Mouse (Mus musculus) embryonic fibroblast, embryonic 13.5 days (primary cell): ENCODE data around the gene Rerg.

Experiments used
- CTCF ChIP-seq: IDR thresholded peaks from 2 replicates; pipeline ENCODE4 v1.5.1; 2011; ENCODE audit warnings: mild to moderate bottlenecking, control low read depth, low read length, moderate library complexity, borderline replicate concordance; ENCODE audit not compliant: insufficient read depth
- POLR2A ChIP-seq: IDR thresholded peaks from 2 replicates; pipeline ENCODE4 v1.6.1; 2011; ENCODE audit warnings: low read depth, mild to moderate bottlenecking, control low read depth, low read length, moderate library complexity

DNA sequence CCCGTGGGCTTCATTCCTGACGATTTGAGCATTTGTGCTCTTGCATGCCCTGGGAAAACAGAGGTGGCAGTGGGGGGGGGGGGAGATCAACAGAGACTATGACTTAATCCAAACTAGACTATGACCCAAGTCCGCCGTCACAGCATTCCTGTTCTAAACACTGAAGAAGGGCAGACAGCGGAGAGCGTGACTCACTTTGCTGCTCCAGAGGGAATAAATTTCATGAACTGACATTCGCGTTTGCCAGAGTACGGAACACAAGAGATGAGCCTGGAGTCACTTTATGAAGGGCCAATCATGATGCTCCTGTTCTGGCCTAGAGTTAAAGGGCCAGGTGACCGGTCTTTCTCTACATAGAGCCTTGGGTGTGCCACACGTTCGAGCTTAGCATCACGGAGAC, 93.6 kb downstream of the Rerg start:
- TF ChIP-seq POLR2A (no peak), CTCF (no peak)
